Comparison of ENCODE assay signal across 8 mouse cellular contexts in genomic region chrX:7841163-7842162, GRCm38 (mm10). TPM values are rescaled to one million over a fixed set of nuclear protein-coding genes. Genes with fewer than 3 reads are reported as not detected.
A peak's percentile ranks its signal among the peaks of the same experiment; 100 is the strongest.
DNase-seq lines count a peak whose midpoint lies in the region; ATAC-seq and TF ChIP-seq lines count a peak whose summit lies in the region.

Gene Otud5 (plus strand): TSS chrX:7841364.

- 23% methylated on average over 38 of the region's 74 CpGs for WGBS in embryonic facial prominence, embryonic 14.5 days
- 15% methylated on average over 72 of the region's 74 CpGs for WGBS in heart, adult 2 months
- 16% methylated on average over 74 of the region's 74 CpGs for WGBS in limb, embryonic 13.5 days
- 13% methylated on average over 64 of the region's 74 CpGs for WGBS in midbrain, embryonic 16.5 days

- no peaks in the 10 kb centered on the region for H3K9me3 ChIP-seq in embryonic facial prominence, embryonic 14.5 days (ENCODE audit: control insufficient read depth, low read length)
- no peaks in the 10 kb centered on the region for H3K9me3 ChIP-seq in limb, embryonic 13.5 days
- H3K9me3 ChIP-seq in midbrain, embryonic 16.5 days (replicated peaks; ENCODE audit: control insufficient read depth, low read length, poor library complexity, severe bottlenecking) = no peaks in the 10 kb centered on the region

- peak; percentile 57 for TF ChIP-seq POLR2A in heart, adult 2 months (IDR thresholded peaks at IDR 0.05; ENCODE audit: insufficient read depth, low read depth, low read length)

- H3K36me3 ChIP-seq in embryonic facial prominence, embryonic 14.5 days (ENCODE audit: control insufficient read depth, insufficient read depth, low read length) = no peaks in the 10 kb centered on the region
- peaks cover 4% of the 10 kb centered on the region for H3K36me3 ChIP-seq in heart, adult 2 months (ENCODE audit: control insufficient read depth, insufficient read depth, low read length)
- no peaks in the 10 kb centered on the region for H3K36me3 ChIP-seq in limb, embryonic 13.5 days
- no peaks in the 10 kb centered on the region for H3K36me3 ChIP-seq in midbrain, embryonic 16.5 days (ENCODE audit: control insufficient read depth, insufficient read depth, low read length)

- intact Hi-C loops in heart, adult 2 months (cut with DNase I) = no loop called here

- H3K27ac ChIP-seq in embryonic facial prominence, embryonic 14.5 days (replicated peaks; ENCODE audit: low read depth, low read length) = peak within 1 kb of the TSS; percentile 92
- H3K27ac ChIP-seq in heart, adult 2 months = peak within 1 kb of the TSS; percentile 97
- H3K27ac ChIP-seq in limb, embryonic 13.5 days = peak within 1 kb of the TSS; percentile 82
- peak within 1 kb of the TSS; percentile 86 for H3K27ac ChIP-seq in midbrain, embryonic 16.5 days (ENCODE audit: low read length)

- peak within 1 kb of the TSS; percentile 67 for H3K4me3 ChIP-seq in embryonic facial prominence, embryonic 14.5 days (ENCODE audit: low read depth, low read length)
- H3K4me3 ChIP-seq in heart, adult 2 months = peak within 1 kb of the TSS; percentile 67
- peak within 1 kb of the TSS; percentile 75 for H3K4me3 ChIP-seq in limb, embryonic 13.5 days
- peak within 1 kb of the TSS; percentile 68 for H3K4me3 ChIP-seq in midbrain, embryonic 16.5 days (ENCODE audit: low read depth, low read length)

- H3K4me2 ChIP-seq in embryonic facial prominence, embryonic 14.5 days (ENCODE audit: low read depth, low read length) = peak within 1 kb of the TSS; percentile 62
- H3K4me2 ChIP-seq in limb, embryonic 13.5 days (replicated peaks) = peak within 1 kb of the TSS; percentile 76
- H3K4me2 ChIP-seq in midbrain, embryonic 16.5 days (ENCODE audit: low read length) = peak within 1 kb of the TSS; percentile 53

- no peaks in the 10 kb centered on the region for H3K27me3 ChIP-seq in embryonic facial prominence, embryonic 14.5 days (replicated peaks; ENCODE audit: control insufficient read depth, insufficient read depth, low read length)
- H3K27me3 ChIP-seq in heart, adult 2 months (ENCODE audit: control insufficient read depth, insufficient read depth, low read length) = no peaks in the 10 kb centered on the region
- no peaks in the 10 kb centered on the region for H3K27me3 ChIP-seq in limb, embryonic 13.5 days
- H3K27me3 ChIP-seq in midbrain, embryonic 16.5 days (ENCODE audit: control insufficient read depth, insufficient read depth, low read depth, low read length) = no peaks in the 10 kb centered on the region

- DNase-seq in 3T3-L1 (ENCODE audit: low read depth, low spot score) = peak; percentile 97
- peak; percentile 67 to 81 for DNase-seq in adrenal gland, postnatal 4 days (ENCODE audit: low spot score in 2 of 2)
- DNase-seq in embryonic facial prominence, embryonic 14.5 days (ENCODE audit: low spot score) = peak; percentile 98
- peak; percentile 91 to 96 for DNase-seq in heart, adult 2 months
- peak; percentile 94 to 96 for DNase-seq in kidney, adult 8-10 months
- peak; percentile 86 to 97 for DNase-seq in spleen, postnatal 10 days (ENCODE audit: low spot score in 2 of 2)

- peak; percentile 98 for ATAC-seq in embryonic facial prominence, embryonic 14.5 days (ENCODE audit: low read depth)
- peak; percentile 97 for ATAC-seq in limb, embryonic 13.5 days (ENCODE audit: low FRiP score, low read depth)
- peak; percentile 99 for ATAC-seq in midbrain, embryonic 16.5 days

- no peak for TF ChIP-seq EP300 in heart, adult 2 months (IDR thresholded peaks at IDR 0.05; ENCODE audit: insufficient read depth, low read depth, low read length)

- H3K79me2 ChIP-seq in heart, adult 2 months (replicated peaks; ENCODE audit: control insufficient read depth, insufficient read depth, low read length) = no peaks in the 10 kb centered on the region; the same call in 1 of the 2 replicates

- TF ChIP-seq CTCF in heart, adult 2 months (IDR thresholded peaks at IDR 0.05) = no peak

- no peaks in the 10 kb centered on the region for H3K4me1 ChIP-seq in embryonic facial prominence, embryonic 14.5 days (ENCODE audit: control insufficient read depth, insufficient read depth, low read length)
- peaks cover 4% of the 10 kb centered on the region for H3K4me1 ChIP-seq in heart, adult 2 months (ENCODE audit: control insufficient read depth, insufficient read depth, low read length)
- peaks cover 15% of the 10 kb centered on the region for H3K4me1 ChIP-seq in limb, embryonic 13.5 days
- H3K4me1 ChIP-seq in midbrain, embryonic 16.5 days (ENCODE audit: control insufficient read depth, insufficient read depth, low read length) = peaks cover 15% of the 10 kb centered on the region

- H3K9ac ChIP-seq in embryonic facial prominence, embryonic 14.5 days (ENCODE audit: low read depth, low read length) = peak within 1 kb of the TSS; percentile 83
- H3K9ac ChIP-seq in heart, adult 2 months (ENCODE audit: low read depth, low read length) = peak within 1 kb of the TSS; percentile 93
- peak within 1 kb of the TSS; percentile 89 for H3K9ac ChIP-seq in limb, embryonic 13.5 days
- peak within 1 kb of the TSS; percentile 79 for H3K9ac ChIP-seq in midbrain, embryonic 16.5 days (ENCODE audit: low read depth, low read length)

RNA-seq across cellular contexts. Expression of gene Otud5, which starts in this region (rescaled TPM):
- 10 to 100 TPM; 73.4 to 86.3 TPM for total RNA-seq in adrenal gland, postnatal 4 days (2021)
- polyA plus RNA-seq in embryonic facial prominence, embryonic 14.5 days (2014; fragmentation: Nextera tagmentation; extraction: Ambion mirVana) = 31.1 and 32.3 TPM in 2 replicates
- total RNA-seq in heart, adult 2 months (2021) = 10 to 100 TPM; 20.3 to 24.5 TPM
- polyA plus RNA-seq in heart, adult 2 months (2012; rRNA removed) = 16.6 and 19.1 TPM in 2 replicates
- 45.4 and 49.8 TPM in 2 replicates for polyA plus RNA-seq in limb, embryonic 13.5 days (2015; fragmentation: Nextera tagmentation; extraction: Ambion mirVana)
- 41.8 and 42.0 TPM in 2 replicates for polyA plus RNA-seq in midbrain, embryonic 16.5 days (2015; fragmentation: Nextera tagmentation; extraction: Ambion mirVana)

Comparison
In these comparisons a context has a peak if more than half of its experiments do, and no peak if none do; other contexts are left out.
1. Peak in every context shown above with its lines: DNase-seq, ATAC-seq, H3K4me3 ChIP-seq and H3K27ac ChIP-seq.